ENCODE assay signal across 8 mouse cellular contexts in genomic region chr15:78429871-78430622, GRCm38 (mm10). TPM values are rescaled to one million over a fixed set of nuclear protein-coding genes. Genes with fewer than 3 reads are reported as not detected.
DNase-seq lines count a peak whose midpoint lies in the region; ATAC-seq and TF ChIP-seq lines count a peak whose summit lies in the region.

No protein-coding gene starts in this region.

- H3K4me3 ChIP-seq in cerebellum, adult 2 months (replicated peaks; ENCODE audit: insufficient read depth, low read depth, low read length), result peak overlapping the region; percentile 78
- peak overlapping the region; percentile 76 for H3K4me3 ChIP-seq in embryonic facial prominence, embryonic 13.5 days
- no peak overlapping the region for H3K4me3 ChIP-seq in hindbrain, embryonic 11.5 days (ENCODE audit: low read depth, low read length)
- peak overlapping the region; percentile 88; the same call in 1 of the 2 replicates for H3K4me3 ChIP-seq in midbrain, embryonic 10.5 days

- intact Hi-C loops in gastrocnemius, postnatal 36 days (cut with DNase I), result no loop called here

- peak overlapping the region; percentile 80 for H3K4me2 ChIP-seq in embryonic facial prominence, embryonic 13.5 days
- peak overlapping the region; percentile 77; the same call in 1 of the 2 replicates for H3K4me2 ChIP-seq in hindbrain, embryonic 11.5 days (replicated peaks; ENCODE audit: low read depth, low read length)

- no peak for TF ChIP-seq POLR2A in cerebellum, adult 2 months (IDR thresholded peaks at IDR 0.05; ENCODE audit: borderline replicate concordance, insufficient read depth, low read length)

- no peaks in the 10 kb centered on the region for H3K9me3 ChIP-seq in embryonic facial prominence, embryonic 13.5 days
- H3K9me3 ChIP-seq in hindbrain, embryonic 11.5 days (ENCODE audit: control insufficient read depth, low read length), result no peaks in the 10 kb centered on the region
- no peaks in the 10 kb centered on the region for H3K9me3 ChIP-seq in midbrain, embryonic 10.5 days (replicated peaks)

- TF ChIP-seq CTCF in cerebellum, adult 2 months (IDR thresholded peaks at IDR 0.05; ENCODE audit: borderline replicate concordance, insufficient read depth, low read depth, low read length), result no peak

- peak overlapping the region; percentile 82 for H3K9ac ChIP-seq in embryonic facial prominence, embryonic 13.5 days
- no peak overlapping the region for H3K9ac ChIP-seq in hindbrain, embryonic 11.5 days (ENCODE audit: low read depth, low read length)

- H3K27me3 ChIP-seq in cerebellum, adult 2 months (ENCODE audit: control insufficient read depth, insufficient read depth, low read length), result no peaks in the 10 kb centered on the region
- 0 out of 2 replicates have a peak, but pooled peaks cover 4% of the 10 kb centered on the region for H3K27me3 ChIP-seq in embryonic facial prominence, embryonic 13.5 days
- H3K27me3 ChIP-seq in hindbrain, embryonic 11.5 days (ENCODE audit: control insufficient read depth, insufficient read depth, low read length), result no peaks in the 10 kb centered on the region
- H3K27me3 ChIP-seq in midbrain, embryonic 10.5 days (ENCODE audit: low read depth, poor library complexity, severe bottlenecking), result 0 out of 2 replicates have a peak, but pooled peaks cover under 1% of the 10 kb centered on the region

- H3K27ac ChIP-seq in cerebellum, adult 2 months (ENCODE audit: insufficient read depth, low read length), result no peak overlapping the region
- peak overlapping the region; percentile 51 for H3K27ac ChIP-seq in embryonic facial prominence, embryonic 13.5 days
- no peak overlapping the region for H3K27ac ChIP-seq in hindbrain, embryonic 11.5 days (ENCODE audit: low read depth, low read length)
- peak overlapping the region; percentile 93 for H3K27ac ChIP-seq in midbrain, embryonic 10.5 days (replicated peaks)

- ATAC-seq in embryonic facial prominence, embryonic 13.5 days (ENCODE audit: insufficient number of reproducible peaks, insufficient read depth, low FRiP score, low TSS enrichment, low read depth), result no peak
- ATAC-seq in hindbrain, embryonic 11.5 days (ENCODE audit: low FRiP score), result no peak

- DNase-seq in cerebellum, adult 2 months, result no peak
- DNase-seq in cerebellum, adult 8-10 months, result no peak
- DNase-seq in hindbrain, embryonic 11.5 days (ENCODE audit: low spot score), result no peak
- no peak for DNase-seq in midbrain, embryonic 10.5 days (ENCODE audit: low spot score)
- DNase-seq in urinary bladder, postnatal 4 days (ENCODE audit: low spot score in 2 of 2), result no peak
- DNase-seq in gastrocnemius, postnatal 36 days, result no peak
- no peak for DNase-seq in layer of hippocampus, postnatal 36 days

- H3K36me3 ChIP-seq in embryonic facial prominence, embryonic 13.5 days, result peaks cover 43% of the 10 kb centered on the region
- 0 out of 2 replicates have a peak, but pooled peaks cover 3% of the 10 kb centered on the region for H3K36me3 ChIP-seq in hindbrain, embryonic 11.5 days (ENCODE audit: control insufficient read depth, insufficient read depth, low read length)
- peaks cover 48% of the 10 kb centered on the region for H3K36me3 ChIP-seq in midbrain, embryonic 10.5 days

- 81% methylated on average over 13 of the region's 13 CpGs for whole genome bisulfite sequencing in cerebellum, adult 2 months
- WGBS in embryonic facial prominence, embryonic 13.5 days, result 65% methylated on average over 13 of the region's 13 CpGs
- WGBS in hindbrain, embryonic 11.5 days, result 75% methylated on average over 13 of the region's 13 CpGs
- WGBS in midbrain, embryonic 10.5 days, result 85% methylated on average over 13 of the region's 13 CpGs

- peaks cover 8% of the 10 kb centered on the region for H3K4me1 ChIP-seq in cerebellum, adult 2 months (ENCODE audit: control insufficient read depth, insufficient read depth, low read length)
- H3K4me1 ChIP-seq in embryonic facial prominence, embryonic 13.5 days, result peaks cover 25% of the 10 kb centered on the region
- peaks cover 9% of the 10 kb centered on the region for H3K4me1 ChIP-seq in hindbrain, embryonic 11.5 days (replicated peaks; ENCODE audit: control insufficient read depth, insufficient read depth, low read length)
- H3K4me1 ChIP-seq in midbrain, embryonic 10.5 days, result peaks cover 62% of the 10 kb centered on the region

RNA-seq across cellular contexts. Expression of gene Kctd17, which starts 1.7 kb away (rescaled TPM):
- 316 and 321 TPM in 2 replicates for polyA plus RNA-seq in cerebellum, adult 2 months (2012; rRNA removed)
- polyA plus RNA-seq in embryonic facial prominence, embryonic 13.5 days (2015; fragmentation: Nextera tagmentation; extraction: Ambion mirVana), result 49.5 and 50.6 TPM in 2 replicates
- polyA plus RNA-seq in hindbrain, embryonic 11.5 days (2014; fragmentation: Nextera tagmentation; extraction: Ambion mirVana), result 62.7 and 65.8 TPM in 2 replicates
- 64.0 and 68.3 TPM in 2 replicates for polyA plus RNA-seq in midbrain, embryonic 10.5 days (2016; fragmentation: Nextera tagmentation; extraction: Ambion mirVana)
- total RNA-seq in gastrocnemius, postnatal 36 days (2021), result 10 to 100 TPM; 14.2 to 15.9 TPM
- 100 to 1,000 TPM; 248 TPM for total RNA-seq in layer of hippocampus, postnatal 36 days (2021)

RNA-seq across cellular contexts. Expression of gene Mpst, which starts 23.8 kb away (rescaled TPM):
- polyA plus RNA-seq in cerebellum, adult 2 months (2012; rRNA removed), result 67.2 and 68.4 TPM in 2 replicates
- 2.6 and 2.8 TPM in 2 replicates for polyA plus RNA-seq in embryonic facial prominence, embryonic 13.5 days (2015; fragmentation: Nextera tagmentation; extraction: Ambion mirVana)
- 2.6 and 2.7 TPM in 2 replicates for polyA plus RNA-seq in hindbrain, embryonic 11.5 days (2014; fragmentation: Nextera tagmentation; extraction: Ambion mirVana)
- polyA plus RNA-seq in midbrain, embryonic 10.5 days (2016; fragmentation: Nextera tagmentation; extraction: Ambion mirVana), result 0.61 and 1.6 TPM in 2 replicates
- total RNA-seq in gastrocnemius, postnatal 36 days (2021), result 10 to 100 TPM; 55.3 to 59.5 TPM
- total RNA-seq in layer of hippocampus, postnatal 36 days (2021), result 10 to 100 TPM; 24.6 to 30.7 TPM

RNA-seq across cellular contexts. Expression of gene Tst, which starts 24.3 kb away (rescaled TPM):
- polyA plus RNA-seq in cerebellum, adult 2 months (2012; rRNA removed), result 84.3 and 86.1 TPM in 2 replicates
- 22.6 and 25.9 TPM in 2 replicates for polyA plus RNA-seq in embryonic facial prominence, embryonic 13.5 days (2015; fragmentation: Nextera tagmentation; extraction: Ambion mirVana)
- polyA plus RNA-seq in hindbrain, embryonic 11.5 days (2014; fragmentation: Nextera tagmentation; extraction: Ambion mirVana), result 8.5 TPM in 2 replicates
- 8.1 and 9.8 TPM in 2 replicates for polyA plus RNA-seq in midbrain, embryonic 10.5 days (2016; fragmentation: Nextera tagmentation; extraction: Ambion mirVana)
- 10 to 100 TPM; 22.1 to 24.1 TPM for total RNA-seq in gastrocnemius, postnatal 36 days (2021)
- total RNA-seq in layer of hippocampus, postnatal 36 days (2021), result 10 to 100 TPM; 37.7 to 40.9 TPM

RNA-seq across cellular contexts. Expression of gene Tex33, which starts 34.3 kb away (rescaled TPM):
- polyA plus RNA-seq in cerebellum, adult 2 months (2012; rRNA removed), result 0.13 TPM in 1 of 2 replicates, not detected in the other
- not detected in 2 replicates for polyA plus RNA-seq in embryonic facial prominence, embryonic 13.5 days (2015; fragmentation: Nextera tagmentation; extraction: Ambion mirVana)
- not detected in 2 replicates for polyA plus RNA-seq in hindbrain, embryonic 11.5 days (2014; fragmentation: Nextera tagmentation; extraction: Ambion mirVana)
- not detected in 2 replicates for polyA plus RNA-seq in midbrain, embryonic 10.5 days (2016; fragmentation: Nextera tagmentation; extraction: Ambion mirVana)
- not detected for total RNA-seq in gastrocnemius, postnatal 36 days (2021)
- not detected for total RNA-seq in layer of hippocampus, postnatal 36 days (2021)

RNA-seq across cellular contexts. Expression of gene Tmprss6, which starts 38.4 kb away (rescaled TPM):
- 0.06 and 0.08 TPM in 2 replicates for polyA plus RNA-seq in cerebellum, adult 2 months (2012; rRNA removed)
- polyA plus RNA-seq in embryonic facial prominence, embryonic 13.5 days (2015; fragmentation: Nextera tagmentation; extraction: Ambion mirVana), result 0.53 and 1.5 TPM in 2 replicates
- polyA plus RNA-seq in hindbrain, embryonic 11.5 days (2014; fragmentation: Nextera tagmentation; extraction: Ambion mirVana), result 0.05 and 0.24 TPM in 2 replicates
- 0.21 and 0.52 TPM in 2 replicates for polyA plus RNA-seq in midbrain, embryonic 10.5 days (2016; fragmentation: Nextera tagmentation; extraction: Ambion mirVana)
- not detected for total RNA-seq in gastrocnemius, postnatal 36 days (2021)
- 1 to 10 TPM; 3.7 to 5.0 TPM for total RNA-seq in layer of hippocampus, postnatal 36 days (2021)

Comparison
In these comparisons a context has a peak if more than half of its experiments do, and no peak if none do; other contexts are left out.
1. H3K27ac ChIP-seq: peak in embryonic facial prominence, embryonic 13.5 days (single experiment) and midbrain, embryonic 10.5 days (single experiment); none in cerebellum, adult 2 months (single experiment) and hindbrain, embryonic 11.5 days (single experiment).
2. RNA of gene Mpst, which starts 23.8 kb away (polyA plus RNA-seq): 67.2 to 68.4 TPM in cerebellum, adult 2 months; 2.6 to 2.7 TPM in hindbrain, embryonic 11.5 days, 2.6 to 2.8 TPM in embryonic facial prominence, embryonic 13.5 days and 0.61 to 1.6 TPM in midbrain, embryonic 10.5 days; every median in the first group is over 10 times any median in the second.